Mouse (Mus musculus) embryonic fibroblast, embryonic 13.5 days (primary cell): Measurements from ENCODE around the gene Ssr2. TPM values are rescaled to one million over a fixed set of nuclear protein-coding genes. Genes with fewer than 3 reads are reported as not detected.

ENCODE experiments used
- H3K27ac ChIP-seq: 2 replicates; pipeline ENCODE4 v1.5.1; 2012; ENCODE audit warnings: low read length, control low read depth, inconsistent platforms; ENCODE audit not compliant: insufficient read depth
- H3K4me1 ChIP-seq: 2 replicates; pipeline ENCODE4 v1.6.1; 2011; ENCODE audit warnings: low read length; ENCODE audit not compliant: control insufficient read depth, insufficient read depth
- H3K4me3 ChIP-seq: 2 replicates; pipeline ENCODE4 v1.5.1; 2011; ENCODE audit warnings: mild to moderate bottlenecking, control low read depth, low read length; ENCODE audit not compliant: insufficient read depth
- CTCF ChIP-seq: IDR thresholded peaks from 2 replicates; pipeline ENCODE4 v1.5.1; 2011; ENCODE audit warnings: mild to moderate bottlenecking, control low read depth, low read length, moderate library complexity, borderline replicate concordance; ENCODE audit not compliant: insufficient read depth
- POLR2A ChIP-seq: IDR thresholded peaks from 2 replicates; pipeline ENCODE4 v1.6.1; 2011; ENCODE audit warnings: low read depth, mild to moderate bottlenecking, control low read depth, low read length, moderate library complexity
- polyA plus RNA-seq: library from polyadenylated mRNA; stranded (reverse); fragments of >200 nt; gene quantifications from 2 replicates; pipeline ENCODE4 v1.2.4, GENCODE M21; 2011; ENCODE audit warnings: low read depth; ENCODE audit not compliant: missing spikeins, insufficient read length

Ssr2 gene
- polyA plus RNA-seq, 1 experiment, result 298 TPM

- TF ChIP-seq POLR2A (no peak), CTCF (no peak)
- H3K27ac ChIP-seq, result no peak overlapping the region
- no peak overlapping the region for H3K4me3 ChIP-seq
Observed at GRCm38 (mm10) chr3:88614418-88614817, 38.7 kb downstream of the Ssr2 start.

GRCm38 (mm10) chr3:88615117-88615516 lies 39.4 kb downstream of the Ssr2 start:
- Histone ChIP-seq H3K27ac (peak overlapping the region; percentile 61; the same call in 1 of the 2 replicates), H3K4me3 (no peak overlapping the region), H3K4me1 (no peaks in the 10 kb centered on the region)
- TF ChIP-seq POLR2A, result no peak
- TF ChIP-seq CTCF, result no peak

More at GRCm38 (mm10) chr3:88614418-88614817, 38.7 kb downstream of the Ssr2 start:
- H3K4me1 ChIP-seq, result peaks cover under 1% of the 10 kb centered on the region

DNA sequence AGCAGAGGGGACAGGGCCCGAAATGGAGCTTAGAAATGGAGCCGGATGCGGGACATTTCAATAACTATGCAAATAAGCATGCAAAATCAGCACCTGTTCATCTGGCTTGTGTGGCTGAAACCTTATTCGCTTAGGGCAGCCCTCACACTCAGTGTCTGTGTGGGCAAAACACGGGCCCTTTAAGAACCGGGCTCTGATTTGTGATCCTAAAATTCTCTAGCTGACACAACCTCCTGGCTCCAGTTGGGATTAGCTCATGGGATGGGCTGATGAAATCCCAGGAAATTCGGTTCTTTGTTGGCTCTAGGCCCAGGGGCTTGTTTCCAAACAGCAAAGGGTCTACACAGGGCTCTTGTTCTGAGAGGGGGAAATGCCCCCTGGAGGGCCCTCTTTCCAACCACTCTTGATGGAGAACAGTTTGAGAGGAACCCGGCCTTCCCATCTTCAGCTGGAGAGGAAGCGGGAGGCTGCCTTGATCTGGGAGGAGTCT lies 40.3 kb downstream of the Ssr2 start:
- peak overlapping the region; percentile 63 for H3K4me3 ChIP-seq
- peak overlapping the region; percentile 91 for H3K27ac ChIP-seq
- no peaks in the 10 kb centered on the region for H3K4me1 ChIP-seq
- no peak for TF ChIP-seq POLR2A
- TF ChIP-seq CTCF, result no peak

GRCm38 (mm10) chr3:88616951-88617500 lies 41.4 kb downstream of the Ssr2 start:
- Histone ChIP-seq H3K4me3 (peak overlapping the region; percentile 63), H3K4me1 (no peaks in the 10 kb centered on the region), H3K27ac (peak overlapping the region; percentile 91)
- no peak for TF ChIP-seq CTCF
- no peak for TF ChIP-seq POLR2A

DNA sequence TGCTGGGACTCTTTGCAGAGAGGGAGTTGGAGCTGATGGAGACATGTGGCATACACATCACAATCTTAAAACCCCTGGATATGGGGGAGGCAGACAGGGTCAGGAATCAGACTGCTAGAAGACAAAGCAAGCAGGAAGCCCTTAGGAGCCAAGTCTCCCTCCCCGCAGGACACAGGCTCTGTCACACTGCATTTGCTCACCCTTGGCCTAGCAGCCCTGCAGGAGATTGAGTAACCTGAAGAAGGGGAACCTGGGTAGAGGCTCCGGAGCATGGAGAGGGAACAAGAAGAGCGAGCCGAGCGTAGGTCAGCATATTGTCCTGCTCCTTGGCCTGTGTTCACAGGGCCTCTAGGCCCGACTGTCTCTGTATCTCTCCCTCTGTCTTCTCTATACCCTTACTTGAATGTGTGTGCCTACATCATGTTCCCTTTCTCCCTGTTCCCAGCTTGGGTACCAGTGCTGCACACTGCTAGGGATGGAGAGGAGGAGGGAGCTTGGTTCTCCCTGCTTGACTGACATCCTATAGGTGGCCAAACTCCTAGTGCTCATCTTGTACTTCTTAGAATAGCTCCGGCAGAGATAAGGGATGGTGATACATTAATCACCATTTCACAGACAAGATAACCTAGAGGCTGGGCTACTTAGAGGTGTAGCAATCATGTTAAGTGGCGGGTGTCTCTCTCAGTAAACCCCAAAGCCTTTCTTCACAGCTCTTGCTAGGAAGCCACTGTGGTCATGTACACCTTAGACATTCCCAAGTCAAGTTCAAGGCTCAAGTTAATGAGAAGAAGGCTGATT lies 42.6 kb downstream of the Ssr2 start:
- Histone ChIP-seq H3K4me1 (no peaks in the 10 kb centered on the region), H3K4me3 (peak overlapping the region; percentile 27), H3K27ac (peak overlapping the region; percentile 38)
- TF ChIP-seq CTCF (no peak), POLR2A (no peak; the same call in none of the 2 replicates)

DNA sequence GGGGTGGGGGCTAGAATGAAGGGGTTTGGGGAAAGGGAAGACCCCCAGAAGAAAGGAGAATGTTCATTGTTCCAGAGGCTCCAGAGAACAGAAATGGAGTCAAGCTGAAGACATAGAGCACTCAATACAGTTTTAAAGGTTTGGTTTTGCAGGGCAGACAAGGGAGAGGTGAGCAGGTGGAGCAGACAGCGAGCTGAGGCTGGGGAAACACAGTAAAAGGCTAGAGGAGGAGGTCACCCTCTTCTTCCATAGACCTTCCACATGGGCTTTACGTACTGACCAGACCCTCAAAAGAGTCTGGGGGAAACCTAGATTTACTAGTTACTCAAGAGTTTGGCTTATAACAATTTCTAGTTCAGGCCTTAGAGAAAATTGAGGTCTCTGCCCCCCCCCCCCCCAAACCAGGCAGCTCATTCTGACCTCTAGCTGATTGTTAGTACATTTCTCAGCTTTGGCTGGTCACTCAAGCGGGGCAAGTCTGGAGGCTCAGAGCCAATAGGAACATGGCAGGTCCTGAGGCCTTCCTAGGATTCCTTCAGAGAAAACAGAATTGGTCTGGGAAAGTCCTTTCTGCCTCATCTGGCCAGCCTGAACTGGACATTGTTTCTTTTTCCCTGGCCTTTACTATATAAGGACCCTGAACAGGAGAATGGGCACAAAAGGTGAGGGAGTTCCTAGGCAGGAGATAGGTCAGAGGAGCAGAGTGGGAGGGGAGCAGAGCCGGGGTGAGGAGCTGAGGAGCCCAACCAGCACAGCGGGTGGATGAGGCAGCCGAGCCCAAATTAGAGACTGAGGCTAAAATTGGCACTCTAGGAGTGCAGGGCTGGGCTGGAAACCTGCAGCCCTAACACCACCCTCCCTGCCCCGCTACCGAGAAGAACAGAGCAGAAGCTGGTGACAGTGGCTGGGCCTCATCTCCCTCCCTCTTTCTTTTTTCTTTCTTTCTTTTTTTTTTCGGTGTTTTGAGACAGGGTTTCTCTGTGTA lies 43.7 kb downstream of the Ssr2 start:
- peaks cover 6% of the 10 kb centered on the region; the same call in 1 of the 2 replicates for H3K4me1 ChIP-seq
- H3K4me3 ChIP-seq, result no peak overlapping the region
- TF ChIP-seq POLR2A (peak; percentile 45; the same call in 1 of the 2 replicates), CTCF (no peak)
- H3K27ac ChIP-seq, result peak overlapping the region; percentile 45

DNA sequence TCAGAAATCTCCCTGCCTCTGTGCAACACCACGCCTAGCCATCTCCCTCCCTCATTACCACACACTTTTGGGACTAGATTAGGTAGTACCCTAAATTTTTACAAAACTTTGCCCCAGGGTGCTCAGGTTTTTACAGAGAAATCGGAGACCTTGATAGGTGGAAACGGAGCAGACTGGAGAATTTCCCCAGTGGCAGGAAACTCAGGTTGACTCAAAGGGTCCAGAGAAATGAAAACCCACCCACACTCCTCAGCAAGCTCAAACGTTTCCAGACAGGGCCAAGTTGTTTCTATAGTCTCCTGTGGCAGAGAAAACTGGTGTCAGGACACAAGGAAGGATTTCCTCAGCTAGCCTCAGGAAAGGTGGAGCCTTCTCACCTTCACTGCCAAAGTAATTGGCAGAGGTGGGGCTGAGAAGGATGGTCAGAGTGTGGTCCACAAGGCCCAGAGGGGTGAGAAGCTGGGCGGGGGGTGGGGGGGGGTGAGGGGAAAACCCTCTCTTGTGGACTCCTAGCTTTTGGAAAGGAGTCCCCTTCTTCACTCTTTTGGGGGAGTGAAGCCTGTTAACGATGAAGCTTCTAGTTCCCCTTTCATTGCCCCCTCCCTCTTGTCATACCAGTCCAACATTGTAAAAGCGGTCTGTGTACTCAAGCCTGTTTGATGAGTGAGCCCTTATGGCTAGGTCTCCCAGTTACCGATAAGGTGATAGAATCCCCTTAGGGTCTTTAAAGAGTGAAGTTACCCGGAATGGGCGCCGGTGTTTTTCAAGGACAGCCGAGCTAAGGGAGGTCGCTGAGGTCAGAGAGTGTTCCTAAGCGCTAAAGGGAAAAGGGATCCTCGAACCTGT lies 44.7 kb downstream of the Ssr2 start:
- Histone ChIP-seq H3K4me1 (peaks cover 11% of the 10 kb centered on the region; the same call in 1 of the 2 replicates), H3K4me3 (peak overlapping the region; percentile 72), H3K27ac (peak overlapping the region; percentile 96)
- TF ChIP-seq POLR2A (peak; percentile 21; the same call in 1 of the 2 replicates), CTCF (no peak)

DNA sequence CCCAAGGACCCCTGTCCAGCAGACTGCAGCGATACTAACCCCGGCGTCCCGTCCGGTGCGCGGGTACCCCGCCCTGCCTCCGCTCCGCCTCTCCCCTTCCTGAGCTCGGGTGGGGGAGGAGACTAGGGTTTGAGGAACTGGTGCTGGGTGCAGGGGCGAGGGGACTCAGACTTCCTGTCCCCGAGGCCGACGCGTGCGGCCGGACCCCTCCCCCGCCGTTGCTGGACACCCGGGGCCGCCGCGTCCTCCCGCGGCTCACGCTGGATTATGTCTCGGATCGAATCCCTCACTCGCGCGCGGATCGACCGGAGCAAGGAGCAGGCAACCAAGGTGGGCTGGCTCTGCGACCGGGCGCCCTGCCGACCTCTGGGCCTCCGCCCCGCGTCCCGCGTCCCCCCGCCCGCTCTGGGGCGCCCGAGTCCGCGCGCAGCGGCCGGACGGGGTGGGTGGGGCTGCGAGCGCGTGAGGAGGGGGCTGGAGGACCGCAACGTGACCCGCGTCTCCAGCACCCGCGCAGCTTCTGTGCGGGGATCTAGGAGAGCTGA lies 45.4 kb downstream of the Ssr2 start:
- peak; percentile 72 for TF ChIP-seq POLR2A
- no peak for TF ChIP-seq CTCF
- H3K4me1 ChIP-seq, result peaks cover 11% of the 10 kb centered on the region; the same call in 1 of the 2 replicates
- H3K4me3 ChIP-seq, result peak overlapping the region; percentile 72
- peak overlapping the region; percentile 96 for H3K27ac ChIP-seq
